Mouse (Mus musculus) layer of hippocampus, postnatal 36 days (tissue): Measurements from ENCODE around the gene Gm13695. TPM values are rescaled to one million over a fixed set of nuclear protein-coding genes. Genes with fewer than 3 reads are reported as not detected.
"Not testable (repeated sequence)": the region's sequence is repeated elsewhere in the genome, so short reads cannot be mapped to it uniquely, and the experiment has no call there.

Experiments used
- DNase-seq, 2 experiments: peaks; one replicate each; pipeline ENCODE4 v3.0.0; 2022
- total RNA-seq, 2 experiments: library from RNA; stranded (reverse); gene quantifications; 2 replicates each; pipeline ENCODE4 v1.2.3; 2021

Gene Gm13695
- total RNA-seq = 1 to 10 TPM in 1 of 2 experiments, not detected in 1; 1.7 TPM

DNA sequence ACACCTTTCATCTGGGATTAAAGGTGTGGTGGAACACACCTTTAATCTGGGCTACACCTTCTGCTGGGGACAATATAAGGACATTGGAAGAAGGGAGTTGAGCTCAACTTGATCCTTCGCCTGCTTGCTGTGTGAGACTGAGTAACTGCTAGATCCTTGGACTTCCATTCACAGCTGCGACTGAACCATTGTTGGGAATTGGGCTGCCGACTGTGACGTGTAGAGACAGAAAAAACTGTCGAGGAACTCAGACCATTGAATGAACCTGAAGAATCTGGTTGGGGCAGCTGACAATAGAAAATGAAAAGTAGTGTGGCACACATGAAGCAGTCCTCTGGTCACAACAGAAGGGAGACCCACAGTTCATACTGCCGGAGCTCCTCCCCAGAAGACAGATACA is at the start of gene Gm13695:
Gm13695 (plus strand) TSS at position 301 of the 400 bp plus-strand sequence.
- DNase-seq = not testable (repeated sequence)

DNA sequence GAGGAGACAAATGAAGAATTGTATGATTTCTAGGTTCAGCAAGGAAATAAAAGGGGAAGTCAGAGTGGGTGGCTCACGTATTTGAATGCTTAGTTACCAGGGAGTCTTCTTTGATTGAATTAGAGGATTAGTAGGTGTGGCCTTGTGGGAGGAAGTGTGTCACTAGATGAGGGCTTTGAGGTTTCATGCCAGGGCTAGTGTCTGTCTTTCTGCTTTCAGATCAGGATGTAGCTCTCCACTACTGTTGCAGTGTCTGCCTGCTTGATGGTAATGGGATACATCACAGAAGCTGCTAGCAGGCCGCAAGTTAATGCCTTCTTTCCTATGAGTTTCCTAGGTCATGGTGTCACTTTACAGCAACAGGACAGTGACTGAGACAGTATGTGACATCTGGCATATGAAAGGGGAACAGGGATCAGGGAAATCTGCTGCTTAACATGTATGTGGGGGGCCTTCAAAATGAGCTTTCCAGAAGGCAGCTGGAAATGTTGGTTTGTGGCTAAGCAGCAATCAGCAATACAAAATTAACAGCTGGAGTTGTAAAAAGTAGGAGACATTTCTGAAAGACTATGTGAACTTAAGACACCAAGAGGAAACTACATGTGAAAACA is 37.5 kb upstream of the Gm13695 start:
- DNase-seq = no peak

DNA sequence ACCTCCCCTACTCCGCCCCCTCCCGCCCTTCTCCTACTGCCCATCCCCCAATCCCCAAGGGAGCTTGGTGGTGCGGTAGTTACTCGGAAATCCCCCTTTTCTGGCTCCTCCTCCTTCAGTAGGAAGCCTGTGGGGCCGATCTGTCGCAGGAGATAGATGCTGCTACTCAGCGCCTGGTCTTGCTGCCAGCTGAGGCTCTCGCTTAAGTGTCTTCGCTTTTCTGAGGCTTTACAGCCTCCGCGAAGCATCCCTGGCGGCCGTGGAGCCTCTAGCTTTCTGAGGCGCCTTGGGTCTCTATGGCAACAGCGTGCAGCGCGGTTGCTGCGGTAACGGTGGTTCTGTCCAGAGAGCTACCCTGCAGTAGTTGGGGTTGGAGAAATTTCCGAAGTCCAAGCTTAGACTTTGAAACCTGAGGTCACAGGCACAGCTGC is 26.2 kb upstream of the Gm13695 start, which contains the start of gene Zswim2:
Zswim2 (minus strand) TSS at position 298 of the 431 bp plus-strand sequence.
- peak; percentile 82 to 89 for DNase-seq

DNA sequence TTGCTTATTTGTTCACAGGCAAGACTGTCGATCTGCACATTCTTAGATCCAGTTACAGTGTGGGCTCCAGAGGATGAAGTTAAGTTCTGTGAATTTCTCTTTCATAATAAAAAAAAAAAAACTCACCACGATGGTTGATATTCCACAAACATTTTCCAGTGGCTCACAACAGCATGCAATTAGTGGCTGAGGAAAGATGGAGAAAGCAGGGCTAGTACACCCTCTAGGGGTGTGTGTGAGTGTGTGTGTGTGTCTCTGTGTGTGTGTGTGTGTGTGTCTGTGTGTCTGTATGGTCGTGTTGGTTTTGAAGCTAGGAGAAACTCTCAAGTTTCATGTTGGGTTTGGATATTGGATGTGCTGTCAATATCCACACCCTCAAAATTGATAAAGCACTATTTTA is 25.7 kb upstream of the Gm13695 start:
- no peak for DNase-seq

DNA sequence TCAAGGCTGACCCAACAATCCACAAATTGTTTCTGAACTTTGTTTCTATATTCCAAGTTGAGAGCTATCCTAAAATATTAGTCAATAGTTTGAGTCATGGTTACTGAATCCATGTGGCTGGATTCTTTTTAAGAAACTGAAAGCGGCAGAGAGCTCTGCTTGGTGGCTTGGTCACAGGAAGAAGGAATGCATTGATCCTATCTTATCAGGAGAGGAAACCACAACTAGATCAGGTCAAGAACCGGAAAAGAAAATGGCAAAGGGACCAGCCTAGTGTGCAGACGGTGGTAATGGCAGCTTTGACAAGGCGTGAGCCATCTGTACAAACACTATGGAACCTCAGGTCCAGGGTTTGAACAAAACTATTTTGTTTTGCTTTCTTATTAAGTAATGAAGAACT is 25.3 kb upstream of the Gm13695 start:
- no peak for DNase-seq

DNA sequence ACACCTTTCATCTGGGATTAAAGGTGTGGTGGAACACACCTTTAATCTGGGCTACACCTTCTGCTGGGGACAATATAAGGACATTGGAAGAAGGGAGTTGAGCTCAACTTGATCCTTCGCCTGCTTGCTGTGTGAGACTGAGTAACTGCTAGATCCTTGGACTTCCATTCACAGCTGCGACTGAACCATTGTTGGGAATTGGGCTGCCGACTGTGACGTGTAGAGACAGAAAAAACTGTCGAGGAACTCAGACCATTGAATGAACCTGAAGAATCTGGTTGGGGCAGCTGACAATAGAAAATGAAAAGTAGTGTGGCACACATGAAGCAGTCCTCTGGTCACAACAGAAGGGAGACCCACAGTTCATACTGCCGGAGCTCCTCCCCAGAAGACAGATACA is 11.7 kb upstream of the Gm13695 start, which contains the start of gene Gm13698:
Gm13698 (plus strand) TSS at position 301 of the 400 bp plus-strand sequence.
- DNase-seq = not testable (repeated sequence)

DNA sequence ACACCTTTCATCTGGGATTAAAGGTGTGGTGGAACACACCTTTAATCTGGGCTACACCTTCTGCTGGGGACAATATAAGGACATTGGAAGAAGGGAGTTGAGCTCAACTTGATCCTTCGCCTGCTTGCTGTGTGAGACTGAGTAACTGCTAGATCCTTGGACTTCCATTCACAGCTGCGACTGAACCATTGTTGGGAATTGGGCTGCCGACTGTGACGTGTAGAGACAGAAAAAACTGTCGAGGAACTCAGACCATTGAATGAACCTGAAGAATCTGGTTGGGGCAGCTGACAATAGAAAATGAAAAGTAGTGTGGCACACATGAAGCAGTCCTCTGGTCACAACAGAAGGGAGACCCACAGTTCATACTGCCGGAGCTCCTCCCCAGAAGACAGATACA is 5.9 kb upstream of the Gm13695 start, which contains the start of gene Gm13693:
Gm13693 (plus strand) TSS at position 301 of the 400 bp plus-strand sequence.
- not testable (repeated sequence) for DNase-seq

DNA sequence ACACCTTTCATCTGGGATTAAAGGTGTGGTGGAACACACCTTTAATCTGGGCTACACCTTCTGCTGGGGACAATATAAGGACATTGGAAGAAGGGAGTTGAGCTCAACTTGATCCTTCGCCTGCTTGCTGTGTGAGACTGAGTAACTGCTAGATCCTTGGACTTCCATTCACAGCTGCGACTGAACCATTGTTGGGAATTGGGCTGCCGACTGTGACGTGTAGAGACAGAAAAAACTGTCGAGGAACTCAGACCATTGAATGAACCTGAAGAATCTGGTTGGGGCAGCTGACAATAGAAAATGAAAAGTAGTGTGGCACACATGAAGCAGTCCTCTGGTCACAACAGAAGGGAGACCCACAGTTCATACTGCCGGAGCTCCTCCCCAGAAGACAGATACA is 5.7 kb downstream of the Gm13695 start, which contains the start of gene Gm13696:
Gm13696 (plus strand) TSS at position 301 of the 400 bp plus-strand sequence.
- not testable (repeated sequence) for DNase-seq

DNA sequence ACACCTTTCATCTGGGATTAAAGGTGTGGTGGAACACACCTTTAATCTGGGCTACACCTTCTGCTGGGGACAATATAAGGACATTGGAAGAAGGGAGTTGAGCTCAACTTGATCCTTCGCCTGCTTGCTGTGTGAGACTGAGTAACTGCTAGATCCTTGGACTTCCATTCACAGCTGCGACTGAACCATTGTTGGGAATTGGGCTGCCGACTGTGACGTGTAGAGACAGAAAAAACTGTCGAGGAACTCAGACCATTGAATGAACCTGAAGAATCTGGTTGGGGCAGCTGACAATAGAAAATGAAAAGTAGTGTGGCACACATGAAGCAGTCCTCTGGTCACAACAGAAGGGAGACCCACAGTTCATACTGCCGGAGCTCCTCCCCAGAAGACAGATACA is 11.5 kb downstream of the Gm13695 start, which contains the start of gene Gm13694:
Gm13694 (plus strand) TSS at position 301 of the 400 bp plus-strand sequence.
- DNase-seq = not testable (repeated sequence)

DNA sequence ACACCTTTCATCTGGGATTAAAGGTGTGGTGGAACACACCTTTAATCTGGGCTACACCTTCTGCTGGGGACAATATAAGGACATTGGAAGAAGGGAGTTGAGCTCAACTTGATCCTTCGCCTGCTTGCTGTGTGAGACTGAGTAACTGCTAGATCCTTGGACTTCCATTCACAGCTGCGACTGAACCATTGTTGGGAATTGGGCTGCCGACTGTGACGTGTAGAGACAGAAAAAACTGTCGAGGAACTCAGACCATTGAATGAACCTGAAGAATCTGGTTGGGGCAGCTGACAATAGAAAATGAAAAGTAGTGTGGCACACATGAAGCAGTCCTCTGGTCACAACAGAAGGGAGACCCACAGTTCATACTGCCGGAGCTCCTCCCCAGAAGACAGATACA is 17.3 kb downstream of the Gm13695 start, which contains the start of gene Gm13697:
Gm13697 (plus strand) TSS at position 301 of the 400 bp plus-strand sequence.
- DNase-seq = not testable (repeated sequence)

DNA sequence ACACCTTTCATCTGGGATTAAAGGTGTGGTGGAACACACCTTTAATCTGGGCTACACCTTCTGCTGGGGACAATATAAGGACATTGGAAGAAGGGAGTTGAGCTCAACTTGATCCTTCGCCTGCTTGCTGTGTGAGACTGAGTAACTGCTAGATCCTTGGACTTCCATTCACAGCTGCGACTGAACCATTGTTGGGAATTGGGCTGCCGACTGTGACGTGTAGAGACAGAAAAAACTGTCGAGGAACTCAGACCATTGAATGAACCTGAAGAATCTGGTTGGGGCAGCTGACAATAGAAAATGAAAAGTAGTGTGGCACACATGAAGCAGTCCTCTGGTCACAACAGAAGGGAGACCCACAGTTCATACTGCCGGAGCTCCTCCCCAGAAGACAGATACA is 23.1 kb downstream of the Gm13695 start, which contains the start of gene Gm13691:
Gm13691 (plus strand) TSS at position 301 of the 400 bp plus-strand sequence.
- not testable (repeated sequence) for DNase-seq

DNA sequence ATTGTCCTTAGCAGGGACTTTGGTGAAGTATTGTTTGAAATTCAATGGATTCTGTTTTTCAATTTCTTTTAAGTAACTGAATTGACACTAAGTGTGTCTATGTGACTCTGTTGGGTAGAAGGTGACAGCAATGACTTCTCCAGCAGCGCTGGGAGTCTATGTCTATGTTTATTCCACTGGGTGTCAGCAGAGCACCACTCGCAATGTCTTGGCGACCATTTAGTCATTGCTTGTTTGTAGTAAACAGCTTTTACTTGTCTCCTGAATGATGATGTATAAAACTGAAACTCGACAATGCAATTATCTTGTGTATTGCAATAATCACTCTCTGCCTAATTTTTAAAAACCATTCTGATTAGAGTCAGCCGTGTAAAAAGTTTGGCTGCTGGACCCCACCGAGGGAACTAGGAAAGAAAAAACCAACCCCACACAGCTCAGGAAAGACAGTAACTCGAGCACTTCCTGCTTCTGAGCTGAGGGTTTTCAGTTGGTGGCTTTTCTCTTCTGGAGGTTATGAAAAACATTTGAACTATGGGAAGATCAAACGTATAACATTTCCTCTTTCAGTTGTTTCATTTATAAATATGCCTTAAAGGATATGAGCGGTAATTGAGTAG is 26.6 kb downstream of the Gm13695 start:
- not testable (repeated sequence) for DNase-seq

DNA sequence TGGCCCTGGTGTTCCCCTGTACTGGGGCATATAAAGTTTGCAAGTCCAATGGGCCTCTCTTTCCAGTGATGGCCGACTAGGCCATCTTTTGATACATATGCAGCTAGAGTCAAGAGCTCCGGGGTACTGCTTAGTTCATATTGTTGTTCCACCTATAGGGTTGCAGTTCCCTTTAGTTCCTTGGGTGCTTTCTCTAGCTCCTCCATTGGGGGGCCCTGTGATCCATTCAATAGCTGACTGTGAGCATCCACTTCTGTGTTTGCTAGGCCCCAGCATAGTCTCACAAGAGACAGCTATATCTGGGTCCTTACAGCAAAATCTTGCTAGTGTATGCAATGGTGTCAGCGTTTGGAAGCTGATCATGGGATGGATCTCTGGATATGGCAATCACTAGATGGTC is 27.4 kb downstream of the Gm13695 start:
- not testable (repeated sequence) for DNase-seq

DNA sequence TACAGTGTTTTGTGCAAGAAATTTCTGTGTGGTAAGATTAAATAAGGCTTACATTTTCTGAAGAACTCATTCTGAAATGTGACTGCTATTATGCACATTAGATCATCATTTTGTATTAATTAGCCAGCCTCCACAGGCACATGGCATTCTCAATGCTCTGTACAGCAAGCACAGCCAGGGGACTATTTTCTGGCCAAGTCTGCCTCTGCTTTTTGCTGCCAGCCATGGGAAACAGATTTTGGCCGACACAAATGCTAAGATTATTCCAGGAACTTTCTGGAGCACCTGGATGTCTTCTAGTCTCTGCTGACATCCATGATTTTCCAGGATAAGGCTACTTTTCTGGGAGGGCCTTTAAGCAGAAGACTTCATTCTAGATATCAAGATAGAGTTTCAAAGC is 41.8 kb downstream of the Gm13695 start:
- DNase-seq = peak; percentile 60 to 65

DNA sequence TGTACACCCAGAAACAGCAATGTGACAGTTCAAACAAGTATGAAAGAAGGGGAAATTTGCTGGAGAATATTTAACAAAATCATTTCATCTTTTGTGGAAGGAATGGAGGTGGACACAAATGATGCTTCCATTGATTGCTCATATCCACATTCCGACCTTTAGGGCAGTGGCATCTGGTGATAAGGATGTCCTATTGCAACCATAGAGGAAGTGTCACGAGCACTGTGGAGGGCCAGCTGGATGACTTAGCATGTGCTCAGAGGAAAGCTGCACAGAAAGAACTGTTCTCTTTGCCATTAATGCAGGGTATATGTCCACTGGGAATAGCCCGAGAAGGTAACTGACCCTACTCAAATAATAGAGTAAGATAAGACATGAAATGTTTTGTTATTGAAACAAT is 42.7 kb downstream of the Gm13695 start:
- no peak for DNase-seq

DNA sequence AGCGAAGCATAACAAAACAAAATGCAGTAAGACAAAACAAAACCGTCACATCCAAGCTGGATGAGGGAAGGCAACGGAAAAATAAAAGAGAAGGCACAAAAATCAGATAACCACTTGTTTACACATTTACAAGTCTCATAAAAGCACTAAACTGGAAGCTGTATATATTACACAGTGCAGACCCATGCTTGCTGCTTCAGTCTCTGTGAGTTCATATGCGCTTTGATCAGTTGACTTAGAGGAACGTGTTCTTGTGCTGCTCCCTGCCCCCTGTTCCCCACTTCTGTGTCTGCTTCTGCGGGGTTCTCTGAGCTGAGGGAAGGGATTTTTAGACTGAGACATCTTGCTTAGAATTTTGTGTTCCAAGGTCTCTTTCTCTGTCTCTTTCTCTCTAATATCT is 47.5 kb downstream of the Gm13695 start:
- no peak for DNase-seq

DNA sequence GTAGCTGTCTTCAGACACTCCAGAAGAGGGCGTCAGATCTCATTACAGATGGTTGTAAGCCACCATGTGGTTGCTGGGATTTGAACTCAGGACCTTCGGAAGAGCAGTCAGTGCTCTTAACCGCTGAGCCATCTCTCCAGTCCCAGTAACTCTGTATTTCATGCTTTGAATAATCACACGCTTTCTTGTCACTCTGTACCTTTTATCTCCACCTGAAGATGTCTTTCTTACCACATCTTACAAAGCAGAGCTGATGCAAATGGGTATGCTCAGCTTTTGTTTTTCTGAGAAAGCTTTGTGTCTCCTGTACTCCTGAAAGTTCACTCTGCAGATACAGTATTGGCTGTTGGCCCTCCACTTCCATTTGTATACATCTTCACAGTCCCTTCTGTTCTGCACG is 49.2 kb downstream of the Gm13695 start:
- not testable (repeated sequence) for DNase-seq

DNA sequence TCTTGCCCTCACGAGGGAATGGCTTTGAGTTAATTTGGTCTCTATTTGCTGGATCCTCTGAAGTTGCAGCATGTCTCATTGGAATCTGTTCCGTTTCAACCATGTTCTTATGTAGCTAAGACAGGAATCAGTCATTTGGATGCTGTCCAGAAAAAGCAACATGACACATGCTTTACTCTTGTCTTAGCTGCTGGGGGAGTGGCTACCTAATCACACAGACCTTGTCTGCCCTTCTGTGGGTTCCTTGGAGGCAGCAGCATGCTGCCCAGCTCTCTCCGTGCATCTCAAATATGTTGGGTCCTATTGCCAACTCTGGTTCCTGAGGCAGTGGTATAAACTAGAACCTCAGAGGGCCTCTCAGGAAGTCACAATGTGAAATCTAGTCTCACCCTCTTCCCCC is 51.2 kb downstream of the Gm13695 start:
- DNase-seq = no peak

Other genes with a start within 250 kb of the Gm13695 start
- gene Itgav, start 242.9 kb upstream of the Gm13695 start, total RNA-seq = 10 to 100 TPM; 58.6 to 60.5 TPM
- gene Fam171b, start 154.7 kb upstream of the Gm13695 start, total RNA-seq = 100 to 1,000 TPM; 191 to 210 TPM
- gene Zswim2, start 26.1 kb upstream of the Gm13695 start, total RNA-seq = under 1 TPM in 1 of 2 experiments, not detected in 1; 0.27 TPM
- 1 to 10 TPM; 1.7 TPM for gene Gm13698, start 11.6 kb upstream of the Gm13695 start, total RNA-seq
- gene Gm13693, start 5.8 kb upstream of the Gm13695 start, total RNA-seq = 1 to 10 TPM; 1.7 TPM
- 1 to 10 TPM; 1.7 TPM for gene Gm13696, start 5.8 kb downstream of the Gm13695 start, total RNA-seq
- gene Gm13694, start 11.6 kb downstream of the Gm13695 start, total RNA-seq = 1 to 10 TPM; 1.7 TPM
- gene Gm13697, start 17.4 kb downstream of the Gm13695 start, total RNA-seq = 1 to 10 TPM; 1.7 TPM
- 1 to 10 TPM; 1.7 TPM for gene Gm13691, start 23.2 kb downstream of the Gm13695 start, total RNA-seq